Mouse (Mus musculus): ENCODE results near the gene Aurkb. TPM values are rescaled to one million over a fixed set of nuclear protein-coding genes. Genes with fewer than 3 reads are reported as not detected.

The Aurkb gene
- polyA plus RNA-seq, 1 experiment from 2014 or later, result 120 TPM

DNA sequence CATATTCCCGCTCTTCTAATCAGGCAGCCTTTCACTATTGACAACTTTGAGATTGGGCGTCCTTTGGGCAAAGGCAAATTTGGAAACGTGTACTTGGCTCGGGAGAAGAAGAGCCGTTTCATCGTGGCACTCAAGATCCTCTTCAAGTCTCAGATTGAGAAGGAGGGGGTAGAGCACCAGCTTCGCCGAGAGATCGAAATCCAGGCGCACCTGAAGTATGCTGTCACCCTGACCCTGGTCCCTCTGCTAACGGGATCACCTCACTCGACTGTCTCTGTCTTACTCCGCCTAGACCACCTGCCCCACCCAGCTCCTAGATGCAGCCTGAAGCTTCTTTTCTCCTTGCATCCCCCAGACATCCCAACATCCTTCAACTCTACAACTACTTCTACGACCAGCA, 2.7 kb downstream of the Aurkb start:
- Histone ChIP-seq H3K9ac (ENCODE audit: low read length) (no peak overlapping the region; the same call in 1 of the 2 replicates), H3K9me3 (replicated peaks; ENCODE audit: control insufficient read depth, low read length) (no peaks in the 10 kb centered on the region), H3K27me3 (ENCODE audit: control insufficient read depth, insufficient read depth, low read length) (no peaks in the 10 kb centered on the region), H3K36me3 (ENCODE audit: control insufficient read depth, insufficient read depth, low read length) (peaks cover 10% of the 10 kb centered on the region), H3K27ac (ENCODE audit: low read length) (no peak overlapping the region), H3K4me1 (ENCODE audit: control insufficient read depth, insufficient read depth, low read length) (peaks cover 12% of the 10 kb centered on the region), H3K4me3 (replicated peaks; ENCODE audit: low read length) (no peak overlapping the region), H3K4me2 (ENCODE audit: low read depth, low read length) (no peak overlapping the region)
- ATAC-seq (ENCODE audit: insufficient read depth, low FRiP score), result no peak
- WGBS, result 90% methylated on average over 14 of the region's 14 CpGs

DNA sequence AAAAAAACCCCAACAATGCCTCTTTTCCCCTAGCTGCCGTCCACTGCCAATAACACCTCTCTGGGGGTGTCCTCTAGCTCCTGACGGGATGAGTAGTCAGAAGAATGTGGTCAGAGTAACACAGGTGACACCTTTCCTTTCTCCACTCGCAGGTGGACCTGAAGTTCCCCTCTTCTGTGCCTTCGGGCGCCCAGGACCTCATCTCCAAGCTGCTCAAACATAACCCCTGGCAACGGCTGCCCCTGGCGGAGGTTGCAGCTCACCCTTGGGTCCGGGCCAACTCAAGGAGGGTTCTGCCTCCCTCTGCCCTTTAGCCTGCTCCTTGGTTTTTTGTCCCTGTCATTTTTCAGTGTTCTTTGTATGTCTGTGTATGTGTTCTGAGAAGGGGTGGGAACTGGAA, 5.3 kb downstream of the Aurkb start:
- no peaks in the 10 kb centered on the region for H3K27me3 ChIP-seq (ENCODE audit: control insufficient read depth, insufficient read depth, low read length)
- H3K36me3 ChIP-seq (ENCODE audit: control insufficient read depth, insufficient read depth, low read length), result peaks cover 10% of the 10 kb centered on the region
- no peak overlapping the region for H3K4me3 ChIP-seq (replicated peaks; ENCODE audit: low read length)
- no peak overlapping the region for H3K4me2 ChIP-seq (ENCODE audit: low read depth, low read length)
- H3K27ac ChIP-seq (ENCODE audit: low read length), result no peak overlapping the region
- no peak for ATAC-seq (ENCODE audit: insufficient read depth, low FRiP score)
- peaks cover 12% of the 10 kb centered on the region for H3K4me1 ChIP-seq (ENCODE audit: control insufficient read depth, insufficient read depth, low read length)
- H3K9ac ChIP-seq (ENCODE audit: low read length), result no peak overlapping the region
- H3K9me3 ChIP-seq (replicated peaks; ENCODE audit: control insufficient read depth, low read length), result no peaks in the 10 kb centered on the region
- 88% methylated on average over 8 of the region's 8 CpGs for WGBS

DNA sequence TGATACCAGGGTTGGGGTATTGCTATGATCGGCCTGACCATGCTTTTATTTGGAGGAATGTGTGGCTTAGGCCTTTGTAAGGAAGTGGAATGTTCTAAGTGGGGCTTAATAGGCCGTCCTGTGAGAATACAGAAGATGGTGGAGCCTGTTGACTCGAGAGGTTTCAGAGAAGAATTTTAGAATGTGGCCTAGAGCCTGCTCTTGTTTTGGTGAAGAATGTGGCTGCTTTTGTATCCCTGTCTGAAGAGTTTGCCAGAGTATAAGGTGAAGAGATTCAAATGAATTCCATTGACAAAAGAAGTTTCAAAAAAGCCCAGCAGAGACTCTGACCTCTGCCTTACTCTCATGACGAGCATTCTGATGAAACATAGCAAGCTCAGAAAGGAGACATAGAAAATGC, 6.3 kb downstream of the Aurkb start:
- no peaks in the 10 kb centered on the region for H3K9me3 ChIP-seq (replicated peaks; ENCODE audit: control insufficient read depth, low read length)
- ATAC-seq (ENCODE audit: insufficient read depth, low FRiP score), result no peak
- no peak overlapping the region for H3K27ac ChIP-seq (ENCODE audit: low read length)
- H3K4me3 ChIP-seq (replicated peaks; ENCODE audit: low read length), result no peak overlapping the region
- peaks cover 10% of the 10 kb centered on the region for H3K36me3 ChIP-seq (ENCODE audit: control insufficient read depth, insufficient read depth, low read length)
- H3K4me1 ChIP-seq (ENCODE audit: control insufficient read depth, insufficient read depth, low read length), result peaks cover 9% of the 10 kb centered on the region
- H3K27me3 ChIP-seq (ENCODE audit: control insufficient read depth, insufficient read depth, low read length), result no peaks in the 10 kb centered on the region
- H3K4me2 ChIP-seq (ENCODE audit: low read depth, low read length), result no peak overlapping the region
- no peak overlapping the region for H3K9ac ChIP-seq (ENCODE audit: low read length)
- WGBS, result 83% methylated on average over 4 of the region's 4 CpGs

DNA sequence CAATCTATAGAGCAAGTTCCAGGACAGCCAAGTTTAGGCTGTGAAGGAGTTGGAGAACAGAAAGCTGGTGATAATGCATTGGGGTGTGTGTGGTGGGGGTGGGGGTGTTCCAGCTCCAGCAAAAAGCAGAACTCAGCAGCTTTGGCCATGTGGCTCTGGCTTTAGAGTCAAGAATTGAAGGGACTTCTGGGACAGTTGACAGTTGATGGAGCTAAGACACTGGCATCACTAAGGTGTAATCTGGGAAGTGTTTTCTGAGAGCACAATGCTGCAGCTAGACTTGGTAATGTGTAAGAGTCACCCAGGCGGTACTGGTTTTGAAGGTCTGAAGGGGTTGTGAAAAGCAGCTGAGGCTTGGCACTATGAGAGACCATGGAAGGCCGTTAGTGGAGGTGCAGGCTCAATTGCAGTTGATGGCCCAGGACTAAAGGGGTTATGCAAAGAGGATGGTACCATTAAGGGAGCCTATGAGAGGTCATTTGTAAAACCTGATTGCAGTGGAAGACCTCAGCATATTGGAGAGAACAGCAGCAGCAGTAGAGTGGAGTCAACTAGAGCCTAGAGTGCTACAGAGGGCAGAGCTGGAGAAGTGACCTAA, 7.5 kb downstream of the Aurkb start:
- WGBS, result 90% methylated on average over 2 of the region's 2 CpGs
- peaks cover 10% of the 10 kb centered on the region for H3K36me3 ChIP-seq (ENCODE audit: control insufficient read depth, insufficient read depth, low read length)

DNA sequence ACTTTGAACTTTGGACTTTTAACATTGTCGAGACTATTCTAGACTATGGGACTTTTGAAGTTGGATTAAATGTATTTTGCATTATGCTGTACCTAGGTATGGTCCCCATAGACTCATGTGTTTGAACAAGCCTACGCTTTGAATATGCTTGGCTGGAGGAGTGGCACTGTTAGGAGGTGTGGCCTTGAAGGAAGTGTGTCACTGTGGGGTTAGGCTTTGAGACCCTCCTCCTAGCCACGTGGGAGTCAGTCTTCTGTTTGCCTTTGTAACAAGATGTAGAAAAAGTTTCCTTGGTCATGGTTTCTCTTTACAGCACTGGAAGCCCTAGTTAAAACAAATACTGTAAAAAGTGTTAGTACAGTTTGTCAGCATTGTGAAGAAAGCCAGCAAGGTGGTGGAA, 8.4 kb downstream of the Aurkb start:
- Histone ChIP-seq H3K4me1 (ENCODE audit: control insufficient read depth, insufficient read depth, low read length) (peaks cover 6% of the 10 kb centered on the region), H3K4me3 (replicated peaks; ENCODE audit: low read length) (no peak overlapping the region), H3K9me3 (replicated peaks; ENCODE audit: control insufficient read depth, low read length) (no peaks in the 10 kb centered on the region), H3K9ac (ENCODE audit: low read length) (no peak overlapping the region), H3K27me3 (ENCODE audit: control insufficient read depth, insufficient read depth, low read length) (no peaks in the 10 kb centered on the region), H3K27ac (ENCODE audit: low read length) (no peak overlapping the region), H3K4me2 (ENCODE audit: low read depth, low read length) (no peak overlapping the region), H3K36me3 (ENCODE audit: control insufficient read depth, insufficient read depth, low read length) (peaks cover 10% of the 10 kb centered on the region)
- peak; percentile 61; the same call in 1 of the 2 replicates for ATAC-seq (ENCODE audit: insufficient read depth, low FRiP score)
- 53% methylated on average over 3 of the region's 3 CpGs for WGBS

More for the DNA sequence above, 7.5 kb downstream of the Aurkb start:
- no peak overlapping the region for H3K4me3 ChIP-seq (replicated peaks; ENCODE audit: low read length)
- H3K9me3 ChIP-seq (replicated peaks; ENCODE audit: control insufficient read depth, low read length), result no peaks in the 10 kb centered on the region
- no peak overlapping the region for H3K4me2 ChIP-seq (ENCODE audit: low read depth, low read length)
- H3K27me3 ChIP-seq (ENCODE audit: control insufficient read depth, insufficient read depth, low read length), result no peaks in the 10 kb centered on the region
- ATAC-seq (ENCODE audit: insufficient read depth, low FRiP score), result no peak
- peaks cover 5% of the 10 kb centered on the region; the same call in 1 of the 2 replicates for H3K4me1 ChIP-seq (ENCODE audit: control insufficient read depth, insufficient read depth, low read length)
- H3K9ac ChIP-seq (ENCODE audit: low read length), result no peak overlapping the region
- H3K27ac ChIP-seq (ENCODE audit: low read length), result no peak overlapping the region

DNA sequence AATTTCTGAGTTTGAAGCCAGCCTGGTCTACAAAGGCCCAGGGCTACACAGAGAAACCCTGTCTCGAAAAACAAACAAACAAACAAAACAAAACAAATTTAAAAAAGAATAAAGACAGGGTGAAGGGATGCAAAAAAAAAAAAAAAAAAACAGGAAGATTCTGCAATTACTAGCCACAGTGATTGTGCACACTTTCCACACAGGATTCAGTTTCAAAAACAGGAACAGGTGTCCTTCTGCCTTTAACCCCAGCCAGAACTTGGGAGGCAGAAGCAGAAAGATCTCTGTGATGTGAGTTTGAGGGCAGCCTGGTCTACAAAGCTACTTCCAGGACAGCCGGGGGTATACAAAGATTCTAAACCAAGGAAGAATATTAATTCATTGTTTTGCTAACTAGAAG, 12.8 kb downstream of the Aurkb start:
- 65% methylated on average over 2 of the region's 2 CpGs for WGBS

DNA sequence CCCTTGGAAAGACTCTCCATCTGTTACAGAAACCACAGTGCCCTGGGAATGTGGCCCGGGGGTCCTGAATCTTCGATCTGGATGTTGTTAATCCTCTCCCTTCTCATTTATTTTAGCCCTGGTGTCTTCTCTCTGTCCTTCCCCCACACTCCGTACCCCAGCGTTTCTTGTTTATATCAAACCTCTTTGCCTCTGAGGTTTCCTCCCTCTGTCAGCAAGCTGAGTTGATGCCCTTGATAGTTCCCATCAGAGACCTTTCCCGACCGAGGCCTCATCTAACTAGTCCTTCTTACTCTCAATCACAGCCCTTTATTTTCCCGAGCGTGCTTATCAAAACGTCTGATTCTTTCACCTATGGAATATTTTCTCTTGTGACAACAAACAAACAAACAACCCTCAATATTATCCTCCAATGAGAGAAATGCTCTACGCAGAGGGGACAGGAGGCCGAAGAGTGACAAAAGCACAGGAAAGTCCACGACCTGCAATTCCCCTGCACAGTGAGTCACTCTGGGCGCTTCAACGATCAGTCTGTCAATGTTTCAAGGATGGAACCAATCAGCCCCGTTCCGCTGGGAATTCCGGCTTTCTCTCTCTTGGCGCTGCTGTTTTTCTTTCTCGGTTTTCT, 13.4 kb downstream of the Aurkb start:
- no peaks in the 10 kb centered on the region for H3K36me3 ChIP-seq (ENCODE audit: control insufficient read depth, insufficient read depth, low read length)
- H3K27me3 ChIP-seq (ENCODE audit: control insufficient read depth, insufficient read depth, low read length), result no peaks in the 10 kb centered on the region
- H3K4me1 ChIP-seq (ENCODE audit: control insufficient read depth, insufficient read depth, low read length), result peaks cover 18% of the 10 kb centered on the region
- ATAC-seq (ENCODE audit: insufficient read depth, low FRiP score), result 0 out of 2 replicates have a peak, but pooled peaks have one; percentile 1
- peak overlapping the region; percentile 95 for H3K9ac ChIP-seq (ENCODE audit: low read length)
- peak overlapping the region; percentile 75 for H3K27ac ChIP-seq (ENCODE audit: low read length)
- H3K9me3 ChIP-seq (replicated peaks; ENCODE audit: control insufficient read depth, low read length), result no peaks in the 10 kb centered on the region
- peak overlapping the region; percentile 72 for H3K4me2 ChIP-seq (ENCODE audit: low read depth, low read length)
- WGBS, result 2% methylated on average over 19 of the region's 19 CpGs
- peak overlapping the region; percentile 93 for H3K4me3 ChIP-seq (replicated peaks; ENCODE audit: low read length)

More for the DNA sequence above, 12.8 kb downstream of the Aurkb start:
- Histone ChIP-seq H3K9me3 (replicated peaks; ENCODE audit: control insufficient read depth, low read length) (no peaks in the 10 kb centered on the region), H3K4me3 (replicated peaks; ENCODE audit: low read length) (peak overlapping the region; percentile 93), H3K27me3 (ENCODE audit: control insufficient read depth, insufficient read depth, low read length) (no peaks in the 10 kb centered on the region), H3K36me3 (ENCODE audit: control insufficient read depth, insufficient read depth, low read length) (no peaks in the 10 kb centered on the region), H3K27ac (ENCODE audit: low read length) (peak overlapping the region; percentile 75), H3K4me1 (ENCODE audit: control insufficient read depth, insufficient read depth, low read length) (peaks cover 18% of the 10 kb centered on the region), H3K9ac (ENCODE audit: low read length) (peak overlapping the region; percentile 95), H3K4me2 (ENCODE audit: low read depth, low read length) (peak overlapping the region; percentile 72)
- ATAC-seq (ENCODE audit: insufficient read depth, low FRiP score), result no peak

DNA sequence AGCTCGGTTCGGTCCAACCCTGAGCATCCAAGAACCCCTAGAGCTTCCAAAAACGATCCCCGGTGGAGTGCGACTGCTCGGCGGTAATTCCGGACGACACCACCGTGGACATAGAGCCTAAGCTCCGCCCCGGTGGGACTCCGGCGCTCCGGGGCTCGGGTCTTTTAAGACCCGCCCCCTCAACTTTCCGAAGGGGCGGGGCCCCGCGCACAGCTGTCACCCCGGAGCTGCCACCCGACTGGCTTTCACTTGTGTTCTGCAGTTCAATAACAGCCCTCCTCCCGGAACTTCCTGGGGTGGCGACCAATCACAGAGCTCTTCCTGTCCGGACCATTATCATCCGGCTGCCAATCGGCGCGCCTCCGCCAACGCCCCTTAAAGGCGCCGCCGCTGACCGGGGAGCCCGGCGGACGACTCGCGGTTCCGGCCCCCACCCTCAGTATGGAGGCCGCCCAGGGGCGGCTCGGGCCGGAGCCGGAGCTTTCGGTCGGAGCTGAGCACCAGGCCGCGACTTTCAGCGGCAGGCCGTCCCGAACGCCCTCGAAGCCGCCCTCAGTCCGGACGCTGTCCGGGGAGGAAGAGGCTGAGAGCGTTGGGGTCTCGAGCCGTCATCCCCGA, 14.0 kb downstream of the Aurkb start, which contains the start of gene Borcs6:
Gene Borcs6, plus strand, starts transcription at position 361 of the 618 bp plus-strand sequence.
- H3K4me3 ChIP-seq (replicated peaks; ENCODE audit: low read length), result peak within 1 kb of the TSS; percentile 93
- no peaks in the 10 kb centered on the region for H3K9me3 ChIP-seq (replicated peaks; ENCODE audit: control insufficient read depth, low read length)
- no peaks in the 10 kb centered on the region for H3K36me3 ChIP-seq (ENCODE audit: control insufficient read depth, insufficient read depth, low read length)
- H3K9ac ChIP-seq (ENCODE audit: low read length), result peak within 1 kb of the TSS; percentile 95
- H3K27me3 ChIP-seq (ENCODE audit: control insufficient read depth, insufficient read depth, low read length), result no peaks in the 10 kb centered on the region
- peak within 1 kb of the TSS; percentile 94 for H3K27ac ChIP-seq (ENCODE audit: low read length)
- peaks cover 18% of the 10 kb centered on the region for H3K4me1 ChIP-seq (ENCODE audit: control insufficient read depth, insufficient read depth, low read length)
- peak; percentile 93 for ATAC-seq (ENCODE audit: insufficient read depth, low FRiP score)
- WGBS, result under 1% methylated on average over 64 of the region's 64 CpGs
- H3K4me2 ChIP-seq (ENCODE audit: low read depth, low read length), result peak within 1 kb of the TSS; percentile 97

DNA sequence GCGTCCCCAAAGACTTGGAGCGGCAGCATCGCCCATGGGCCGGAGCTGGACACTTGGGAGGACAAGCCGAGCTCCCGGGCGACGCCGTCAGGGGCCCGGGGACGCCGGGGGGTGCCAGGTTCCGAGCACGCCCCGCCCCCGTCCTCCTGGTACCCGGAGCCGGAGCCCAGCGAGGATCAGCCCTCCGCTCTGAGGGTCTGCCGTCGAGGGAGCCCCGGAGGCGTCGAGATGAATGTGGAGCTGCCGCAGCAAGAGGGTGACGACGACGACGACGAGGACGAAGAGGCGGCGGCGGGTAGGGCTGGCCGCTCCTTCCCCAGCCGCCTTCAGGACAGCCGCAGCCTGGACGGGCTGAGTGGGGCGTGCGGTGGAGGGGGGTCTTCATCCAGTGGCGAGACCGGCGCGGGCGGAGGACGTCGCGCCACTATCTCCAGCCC, 14.5 kb downstream of the Aurkb start:
- Histone ChIP-seq H3K36me3 (ENCODE audit: control insufficient read depth, insufficient read depth, low read length) (no peaks in the 10 kb centered on the region), H3K4me1 (ENCODE audit: control insufficient read depth, insufficient read depth, low read length) (peaks cover 18% of the 10 kb centered on the region), H3K9ac (ENCODE audit: low read length) (peak overlapping the region; percentile 95), H3K4me2 (ENCODE audit: low read depth, low read length) (peak overlapping the region; percentile 97), H3K27ac (ENCODE audit: low read length) (peak overlapping the region; percentile 94), H3K9me3 (replicated peaks; ENCODE audit: control insufficient read depth, low read length) (no peaks in the 10 kb centered on the region), H3K27me3 (ENCODE audit: control insufficient read depth, insufficient read depth, low read length) (no peaks in the 10 kb centered on the region), H3K4me3 (replicated peaks; ENCODE audit: low read length) (peak overlapping the region; percentile 93)
- ATAC-seq (ENCODE audit: insufficient read depth, low FRiP score), result no peak
- WGBS, result under 1% methylated on average over 49 of the region's 49 CpGs
